Mouse (Mus musculus) lung, postnatal 25 days (tissue): ENCODE results near the gene Smtn.
A peak's percentile ranks its signal among the peaks of the same experiment; 100 is the strongest.

Experiments used
- DNase-seq: peaks from one replicate; pipeline ENCODE4 v3.0.0; 2022; ENCODE audit warnings: low spot score

Smtn gene

GRCm38 (mm10) chr11:3547047-3547446 lies 6.6 kb upstream of the Smtn start:
- DNase-seq = no peak

GRCm38 (mm10) chr11:3546242-3546562 lies 5.8 kb upstream of the Smtn start:
- no peak for DNase-seq

- no peak for DNase-seq
Observed at GRCm38 (mm10) chr11:3545531-3546241, 5.3 kb upstream of the Smtn start.

- DNase-seq = no peak
Observed at GRCm38 (mm10) chr11:3544409-3544808, 4.0 kb upstream of the Smtn start.

GRCm38 (mm10) chr11:3543001-3543400 lies 2.6 kb upstream of the Smtn start:
- peak; percentile 47 for DNase-seq

- no peak for DNase-seq
Observed at GRCm38 (mm10) chr11:3541932-3542331, 1.5 kb upstream of the Smtn start.

GRCm38 (mm10) chr11:3539826-3540196 lies 601 bp downstream of the Smtn start:
- DNase-seq = no peak

GRCm38 (mm10) chr11:3539111-3539825 lies 1.1 kb downstream of the Smtn start:
- peak; percentile 97 for DNase-seq

- no peak for DNase-seq
Observed at GRCm38 (mm10) chr11:3538341-3538740, 2.1 kb downstream of the Smtn start.

- no peak for DNase-seq
Observed at GRCm38 (mm10) chr11:3537711-3538110, 2.7 kb downstream of the Smtn start.

- DNase-seq = peak; percentile 38
Observed at GRCm38 (mm10) chr11:3536745-3537333, 3.6 kb downstream of the Smtn start.

GRCm38 (mm10) chr11:3536082-3536481 lies 4.3 kb downstream of the Smtn start:
- no peak for DNase-seq

- peak; percentile 96 for DNase-seq
Observed at GRCm38 (mm10) chr11:3535406-3535986, 4.9 kb downstream of the Smtn start.

GRCm38 (mm10) chr11:3534956-3535355 lies 5.5 kb downstream of the Smtn start:
- DNase-seq = no peak

GRCm38 (mm10) chr11:3533406-3533932 lies 6.9 kb downstream of the Smtn start:
- no peak for DNase-seq

- no peak for DNase-seq
Observed at GRCm38 (mm10) chr11:3532101-3532931, 8.1 kb downstream of the Smtn start.

GRCm38 (mm10) chr11:3531634-3532033 lies 8.8 kb downstream of the Smtn start:
- no peak for DNase-seq

- DNase-seq = no peak
Observed at GRCm38 (mm10) chr11:3530731-3531130, 9.7 kb downstream of the Smtn start.

GRCm38 (mm10) chr11:3529476-3530252 lies 10.7 kb downstream of the Smtn start:
- DNase-seq = no peak

- no peak for DNase-seq
Observed at GRCm38 (mm10) chr11:3528208-3528607, 12.2 kb downstream of the Smtn start.

- DNase-seq = no peak
Observed at GRCm38 (mm10) chr11:3527766-3528165, 12.6 kb downstream of the Smtn start.
